8 mouse cellular contexts compared by ENCODE assay signal in the genomic region with DNA sequence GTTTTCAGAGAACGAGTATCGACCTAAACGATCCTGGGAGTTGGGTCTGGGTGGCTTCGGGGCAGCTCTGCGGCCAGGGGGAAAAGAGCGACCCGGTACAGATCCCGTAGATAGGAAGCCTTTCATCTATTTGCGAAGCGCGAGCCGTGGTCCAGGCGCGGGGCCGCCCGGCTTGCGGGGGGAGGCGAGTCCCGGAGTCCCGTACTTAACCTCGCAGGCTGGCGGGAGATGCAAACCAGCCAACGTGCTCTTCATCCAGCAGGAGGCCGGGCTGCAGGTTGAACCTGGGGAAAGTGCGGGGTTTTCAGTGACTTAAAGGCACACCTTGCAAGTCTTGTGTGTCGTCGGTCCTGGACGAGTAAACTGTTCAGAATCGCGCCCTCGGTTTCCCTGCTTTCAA. TPM values are rescaled to one million over a fixed set of nuclear protein-coding genes. Genes with fewer than 3 reads are reported as not detected.
DNase-seq lines count a peak whose midpoint lies in the region; ATAC-seq and TF ChIP-seq lines count a peak whose summit lies in the region.

No protein-coding gene starts in this region.

- H3ac ChIP-seq in myocyte (ENCODE audit: control insufficient read depth, insufficient read length), result peak overlapping the region; percentile 82

- TF ChIP-seq POLR2A in myocyte (IDR thresholded peaks at IDR 0.05; ENCODE audit: insufficient read length, low read depth), result no peak

- H3K27ac ChIP-seq in neural tube, embryonic 11.5 days (ENCODE audit: low read depth, low read length), result peak overlapping the region; percentile 76; the same call in 1 of the 2 replicates
- peak overlapping the region; percentile 78 for H3K27ac ChIP-seq in limb, embryonic 12.5 days

- H3K9me3 ChIP-seq in neural tube, embryonic 11.5 days (ENCODE audit: control insufficient read depth, low read length), result no peaks in the 10 kb centered on the region
- no peaks in the 10 kb centered on the region for H3K9me3 ChIP-seq in limb, embryonic 12.5 days

- H3K79me2 ChIP-seq in myocyte (ENCODE audit: control insufficient read depth, insufficient read depth), result peaks cover 31% of the 10 kb centered on the region

- peak overlapping the region; percentile 89 for H3K4me3 ChIP-seq in neural tube, embryonic 11.5 days (ENCODE audit: low read depth, low read length)
- peak overlapping the region; percentile 82 for H3K4me3 ChIP-seq in limb, embryonic 12.5 days (replicated peaks)
- H3K4me3 ChIP-seq in myocyte, result peak overlapping the region; percentile 90

- peak overlapping the region; percentile 88 for H3K9ac ChIP-seq in neural tube, embryonic 11.5 days (ENCODE audit: low read length)
- peak overlapping the region; percentile 91 for H3K9ac ChIP-seq in limb, embryonic 12.5 days (replicated peaks)

- no peaks in the 10 kb centered on the region for H3K27me3 ChIP-seq in neural tube, embryonic 11.5 days (ENCODE audit: control insufficient read depth, insufficient read depth, low read length)
- no peaks in the 10 kb centered on the region for H3K27me3 ChIP-seq in limb, embryonic 12.5 days
- H3K27me3 ChIP-seq in myocyte (ENCODE audit: control insufficient read depth, insufficient read depth, insufficient read length), result no peaks in the 10 kb centered on the region

- peak overlapping the region; percentile 66 for H3K4me2 ChIP-seq in neural tube, embryonic 11.5 days (ENCODE audit: low read depth)
- H3K4me2 ChIP-seq in limb, embryonic 12.5 days, result peak overlapping the region; percentile 68
- peak overlapping the region; percentile 89 for H3K4me2 ChIP-seq in myocyte (ENCODE audit: low read depth)

- no peak; the same call in 1 of the 2 replicates for ATAC-seq in neural tube, embryonic 11.5 days (ENCODE audit: insufficient read depth, low FRiP score, low TSS enrichment)
- no peak for ATAC-seq in limb, embryonic 12.5 days (ENCODE audit: insufficient number of reproducible peaks, insufficient read depth, low FRiP score, low TSS enrichment, low read depth)

- H3K36me3 ChIP-seq in neural tube, embryonic 11.5 days (ENCODE audit: control insufficient read depth, insufficient read depth, low read length), result peaks cover 11% of the 10 kb centered on the region
- H3K36me3 ChIP-seq in limb, embryonic 12.5 days, result peaks cover 61% of the 10 kb centered on the region
- peaks cover 31% of the 10 kb centered on the region for H3K36me3 ChIP-seq in myocyte (ENCODE audit: control insufficient read depth, insufficient read depth)

- peak; percentile 39 to 43 for DNase-seq in adrenal gland, postnatal 36 days
- no peak for DNase-seq in adrenal gland, postnatal 14 days
- no peak for DNase-seq in neural tube, embryonic 11.5 days (ENCODE audit: low spot score)
- no peak for DNase-seq in neural tube, embryonic 10.5 days (ENCODE audit: extremely low spot score, low spot score)
- peak; percentile 4 for DNase-seq in fibroblast of lung, adult 2 months (ENCODE audit: low read depth)
- no peak for DNase-seq in left cerebral cortex, adult 8-10 months (ENCODE audit: low spot score in 2 of 2)

- under 1% methylated on average over 31 of the region's 31 CpGs for WGBS in neural tube, embryonic 11.5 days
- WGBS in limb, embryonic 12.5 days, result under 1% methylated on average over 31 of the region's 31 CpGs

- H3K4me1 ChIP-seq in neural tube, embryonic 11.5 days (ENCODE audit: control insufficient read depth, insufficient read depth, low read length), result peaks cover 11% of the 10 kb centered on the region; the same call in 1 of the 2 replicates
- peaks cover 18% of the 10 kb centered on the region for H3K4me1 ChIP-seq in limb, embryonic 12.5 days (replicated peaks)

TF ChIP-seq in myocyte, 11 proteins besides CTCF, POLR2A, EP300 and RAD21:
- TF ChIP-seq CEBPB (IDR thresholded peaks at IDR 0.05; ENCODE audit: insufficient read depth, poor library complexity, severe bottlenecking) (no peak), MAX (IDR thresholded peaks at IDR 0.05; ENCODE audit: low read depth) (no peak), MYOD1 (IDR thresholded peaks at IDR 0.05; ENCODE audit: control insufficient read depth in 1 of 3, insufficient read length in 2 of 3, low read depth in 2 of 3) (no peak), E2F4 (IDR thresholded peaks at IDR 0.05; ENCODE audit: insufficient read depth) (no peak), POLR2AphosphoS2 (IDR thresholded peaks at IDR 0.05; ENCODE audit: insufficient read length, low read depth) (no peak), REST (IDR thresholded peaks at IDR 0.05; ENCODE audit: insufficient read depth, insufficient read length) (no peak), TCF12 (IDR thresholded peaks at IDR 0.05; ENCODE audit: insufficient read depth, poor library complexity, severe bottlenecking) (no peak), MYOG (IDR thresholded peaks at IDR 0.05; ENCODE audit: control insufficient read depth in 1 of 3, insufficient read depth in 1 of 3, insufficient read length in 2 of 3, low read depth in 2 of 3) (no peak), USF1 (IDR thresholded peaks at IDR 0.05; ENCODE audit: low read depth) (no peak), TCF3 (IDR thresholded peaks at IDR 0.05; ENCODE audit: insufficient read length, low read depth) (no peak), SRF (IDR thresholded peaks at IDR 0.05; ENCODE audit: control insufficient read depth, insufficient read length, low read depth) (no peak)

RNA-seq across cellular contexts. Expression of gene Drosha, which starts 0.3 kb away (rescaled TPM):
- 10 to 100 TPM; 32.0 to 32.9 TPM for total RNA-seq in adrenal gland, postnatal 36 days (2021)
- 33.8 and 36.5 TPM in 2 replicates for total RNA-seq in adrenal gland, postnatal 14 days (2021)
- polyA plus RNA-seq in neural tube, embryonic 11.5 days (2014; fragmentation: Nextera tagmentation; extraction: Ambion mirVana), result 74.7 and 81.0 TPM in 2 replicates
- 54.1 and 63.4 TPM in 2 replicates for polyA plus RNA-seq in limb, embryonic 12.5 days (2016; fragmentation: Nextera tagmentation; extraction: Ambion mirVana)
- polyA plus RNA-seq in myocyte (2012; fragmentation: generic; extraction: Trizol), result 40.4 TPM
- 10 to 100 TPM; 84.5 to 88.7 (median 86.3) TPM for total RNA-seq in left cerebral cortex, adult 8-10 months (2022)

RNA-seq across cellular contexts. Expression of gene 6030458C11Rik, which starts 0.5 kb away (rescaled TPM):
- total RNA-seq in adrenal gland, postnatal 36 days (2021), result 10 to 100 TPM; 13.2 to 13.6 TPM
- total RNA-seq in adrenal gland, postnatal 14 days (2021), result 12.4 and 14.2 TPM in 2 replicates
- 23.5 and 26.4 TPM in 2 replicates for polyA plus RNA-seq in neural tube, embryonic 11.5 days (2014; fragmentation: Nextera tagmentation; extraction: Ambion mirVana)
- polyA plus RNA-seq in limb, embryonic 12.5 days (2016; fragmentation: Nextera tagmentation; extraction: Ambion mirVana), result 48.7 and 54.0 TPM in 2 replicates
- 12.7 TPM for polyA plus RNA-seq in myocyte (2012; fragmentation: generic; extraction: Trizol)
- 10 to 100 TPM; 24.2 to 26.9 (median 25.4) TPM for total RNA-seq in left cerebral cortex, adult 8-10 months (2022)

Comparison
In these comparisons a context has a peak if more than half of its experiments do, and no peak if none do; other contexts are left out.
1. DNase-seq: peak in adrenal gland, postnatal 36 days (2 of 2) and fibroblast of lung, adult 2 months (single experiment); none in adrenal gland, postnatal 14 days (single experiment), neural tube, embryonic 11.5 days (single experiment), neural tube, embryonic 10.5 days (single experiment) and left cerebral cortex, adult 8-10 months (0 of 2).
2. Peak in every context shown above with its lines, with median percentiles within 50 percentile points of each other: H3K4me2 ChIP-seq and H3K4me3 ChIP-seq.